Mouse (Mus musculus): Measurements from ENCODE around the gene Hoxd11. TPM values are rescaled to one million over a fixed set of nuclear protein-coding genes. Genes with fewer than 3 reads are reported as not detected.
A peak's percentile ranks its signal among the peaks of the same experiment; 100 is the strongest.

The Hoxd11 gene
- polyA plus RNA-seq, 1 experiment from 2014 or later, result not detected

GRCm38 (mm10) chr2:74703720-74704392 is 24.5 kb downstream of the Hoxd11 start:
- Histone ChIP-seq H3K27ac (replicated peaks) (no peak overlapping the region), H3K9me3 (no peaks in the 10 kb centered on the region), H3K4me1 (peaks cover 12% of the 10 kb centered on the region), H3K4me3 (no peak overlapping the region), H3K36me3 (replicated peaks) (no peaks in the 10 kb centered on the region), H3K27me3 (replicated peaks; ENCODE audit: low read depth, poor library complexity, severe bottlenecking) (peaks cover 100% of the 10 kb centered on the region)
- WGBS, result 1% methylated on average over 26 of the region's 26 CpGs
- peak; percentile 52 for DNase-seq (ENCODE audit: low spot score)

DNA sequence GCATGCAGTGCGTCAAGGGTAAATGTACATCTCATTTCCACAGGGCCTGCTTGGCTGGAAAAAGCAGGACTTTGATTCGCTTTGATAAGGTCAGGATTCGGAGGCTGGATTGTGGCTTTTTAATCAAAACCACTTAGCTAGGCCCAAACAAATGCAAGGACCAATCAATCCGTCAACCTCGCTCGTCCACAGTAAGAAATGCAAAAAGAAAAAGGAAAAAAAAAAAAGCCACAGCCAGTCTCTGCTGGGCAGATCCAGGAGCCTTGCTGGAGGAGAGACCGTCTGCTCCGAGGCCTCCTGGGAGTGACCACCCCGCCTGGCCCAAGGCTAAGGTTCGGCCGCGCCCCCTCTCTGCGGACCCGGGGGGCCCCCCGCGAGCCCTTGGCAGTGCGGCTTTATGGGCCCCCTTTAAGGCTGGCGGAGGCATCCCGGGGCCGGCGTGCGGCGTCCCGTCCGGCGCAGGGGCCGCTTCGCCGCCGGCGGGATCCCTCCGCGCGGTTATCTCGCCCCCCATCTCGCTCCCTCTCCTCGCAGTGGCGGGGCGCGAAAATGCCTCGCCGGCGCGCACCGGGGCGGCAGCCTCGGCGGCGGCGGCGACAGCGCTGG is 25.1 kb downstream of the Hoxd11 start, which contains the start of gene Hoxd8:
TSS of gene Hoxd8 (plus strand) at position 223 of the 606 bp plus-strand sequence.
- H3K27ac ChIP-seq (replicated peaks), result no peak within 1 kb of the TSS
- DNase-seq (ENCODE audit: low spot score), result peak; percentile 75
- H3K27me3 ChIP-seq (replicated peaks; ENCODE audit: low read depth, poor library complexity, severe bottlenecking), result peaks cover 100% of the 10 kb centered on the region
- H3K4me1 ChIP-seq, result peaks cover 12% of the 10 kb centered on the region
- no peaks in the 10 kb centered on the region for H3K9me3 ChIP-seq
- WGBS, result under 1% methylated on average over 49 of the region's 52 CpGs
- H3K4me3 ChIP-seq, result peak within 1 kb of the TSS; percentile 52
- H3K36me3 ChIP-seq (replicated peaks), result no peaks in the 10 kb centered on the region

DNA sequence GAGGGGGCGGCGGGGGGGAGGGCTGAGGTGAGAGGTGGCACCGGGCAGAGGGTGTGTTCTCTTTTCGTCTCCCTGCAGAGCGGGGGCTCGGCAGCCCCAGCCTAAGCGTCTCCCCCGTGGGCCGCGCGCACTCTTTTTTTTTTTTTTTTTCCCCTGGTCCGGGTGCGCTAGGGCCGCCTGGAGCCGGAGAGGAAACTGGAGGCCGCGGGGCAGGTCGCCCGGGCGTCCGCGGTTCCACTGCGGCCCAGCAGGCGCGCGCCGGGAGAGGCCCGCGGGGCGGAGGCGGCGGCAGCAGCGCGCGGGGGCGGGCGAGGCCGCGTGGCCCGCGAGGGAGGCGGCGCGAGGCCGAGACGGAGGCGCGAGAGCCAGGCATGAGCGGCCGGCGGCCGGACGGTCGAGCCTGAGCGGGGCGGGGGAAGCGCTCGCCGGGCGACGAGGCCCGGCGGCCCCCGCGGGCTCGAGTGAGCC is 25.7 kb downstream of the Hoxd11 start:
- no peak overlapping the region for H3K27ac ChIP-seq (replicated peaks)
- 3% methylated on average over 66 of the region's 66 CpGs for WGBS
- peak overlapping the region; percentile 52 for H3K4me3 ChIP-seq
- peaks cover 12% of the 10 kb centered on the region for H3K4me1 ChIP-seq
- no peaks in the 10 kb centered on the region for H3K36me3 ChIP-seq (replicated peaks)
- H3K27me3 ChIP-seq (replicated peaks; ENCODE audit: low read depth, poor library complexity, severe bottlenecking), result peaks cover 100% of the 10 kb centered on the region
- DNase-seq (ENCODE audit: low spot score), result no peak
- no peaks in the 10 kb centered on the region for H3K9me3 ChIP-seq

DNA sequence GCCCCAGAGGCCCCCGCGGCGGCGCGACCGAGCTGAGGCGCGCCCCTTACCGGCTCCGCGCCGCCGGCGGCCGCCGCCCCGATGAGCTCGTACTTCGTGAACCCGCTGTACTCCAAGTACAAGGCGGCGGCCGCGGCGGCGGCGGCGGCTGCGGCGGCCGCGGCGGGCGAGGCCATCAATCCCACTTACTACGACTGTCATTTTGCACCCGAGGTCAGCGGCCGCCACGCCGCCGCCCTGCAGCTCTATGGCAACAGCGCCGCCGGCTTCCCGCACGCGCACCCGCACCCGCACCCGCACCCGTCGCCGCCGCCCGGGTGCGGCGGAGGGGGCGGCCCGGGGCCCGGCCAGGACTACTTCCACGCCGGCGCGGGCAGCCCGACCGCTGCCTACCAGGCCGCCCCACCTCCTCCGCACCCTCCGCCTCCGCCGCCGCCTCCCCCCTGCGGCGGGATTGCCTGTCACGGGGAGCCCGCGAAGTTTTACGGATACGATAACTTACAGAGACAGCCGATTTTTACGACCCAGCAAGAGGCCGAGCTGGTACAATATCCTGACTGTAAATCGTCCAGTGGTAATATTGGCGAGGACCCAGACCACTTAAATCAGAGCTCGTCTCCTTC is 26.2 kb downstream of the Hoxd11 start:
- DNase-seq (ENCODE audit: low spot score), result peak; percentile 69
- Histone ChIP-seq H3K27me3 (replicated peaks; ENCODE audit: low read depth, poor library complexity, severe bottlenecking) (peaks cover 100% of the 10 kb centered on the region), H3K27ac (replicated peaks) (no peak overlapping the region), H3K9me3 (no peaks in the 10 kb centered on the region), H3K4me1 (peaks cover 12% of the 10 kb centered on the region), H3K36me3 (replicated peaks) (no peaks in the 10 kb centered on the region), H3K4me3 (peak overlapping the region; percentile 52)
- WGBS, result under 1% methylated on average over 85 of the region's 85 CpGs

GRCm38 (mm10) chr2:74706393-74706960 is 27.1 kb downstream of the Hoxd11 start:
- H3K4me3 ChIP-seq, result no peak overlapping the region
- H3K9me3 ChIP-seq, result no peaks in the 10 kb centered on the region
- 3% methylated on average over 13 of the region's 13 CpGs for WGBS
- DNase-seq (ENCODE audit: low spot score), result peak; percentile 33
- H3K27me3 ChIP-seq (replicated peaks; ENCODE audit: low read depth, poor library complexity, severe bottlenecking), result peaks cover 100% of the 10 kb centered on the region
- peaks cover 12% of the 10 kb centered on the region for H3K4me1 ChIP-seq
- no peaks in the 10 kb centered on the region for H3K36me3 ChIP-seq (replicated peaks)
- H3K27ac ChIP-seq (replicated peaks), result no peak overlapping the region

- WGBS, result 5% methylated on average over 7 of the region's 7 CpGs
- Histone ChIP-seq H3K27ac (replicated peaks) (no peak overlapping the region), H3K36me3 (replicated peaks) (no peaks in the 10 kb centered on the region), H3K4me3 (no peak overlapping the region), H3K4me1 (peaks cover 19% of the 10 kb centered on the region), H3K27me3 (replicated peaks; ENCODE audit: low read depth, poor library complexity, severe bottlenecking) (peaks cover 100% of the 10 kb centered on the region), H3K9me3 (no peaks in the 10 kb centered on the region)
- DNase-seq (ENCODE audit: low spot score), result peak; percentile 22
Observed at GRCm38 (mm10) chr2:74707599-74707998, 28.2 kb downstream of the Hoxd11 start.

GRCm38 (mm10) chr2:74708676-74709075 is 29.3 kb downstream of the Hoxd11 start:
- 5% methylated on average over 4 of the region's 4 CpGs for WGBS
- Histone ChIP-seq H3K36me3 (replicated peaks) (no peaks in the 10 kb centered on the region), H3K4me3 (no peak overlapping the region), H3K27me3 (replicated peaks; ENCODE audit: low read depth, poor library complexity, severe bottlenecking) (peaks cover 100% of the 10 kb centered on the region), H3K27ac (replicated peaks) (no peak overlapping the region), H3K4me1 (peaks cover 19% of the 10 kb centered on the region), H3K9me3 (no peaks in the 10 kb centered on the region)
- peak; percentile 18 for DNase-seq (ENCODE audit: low spot score)

DNA sequence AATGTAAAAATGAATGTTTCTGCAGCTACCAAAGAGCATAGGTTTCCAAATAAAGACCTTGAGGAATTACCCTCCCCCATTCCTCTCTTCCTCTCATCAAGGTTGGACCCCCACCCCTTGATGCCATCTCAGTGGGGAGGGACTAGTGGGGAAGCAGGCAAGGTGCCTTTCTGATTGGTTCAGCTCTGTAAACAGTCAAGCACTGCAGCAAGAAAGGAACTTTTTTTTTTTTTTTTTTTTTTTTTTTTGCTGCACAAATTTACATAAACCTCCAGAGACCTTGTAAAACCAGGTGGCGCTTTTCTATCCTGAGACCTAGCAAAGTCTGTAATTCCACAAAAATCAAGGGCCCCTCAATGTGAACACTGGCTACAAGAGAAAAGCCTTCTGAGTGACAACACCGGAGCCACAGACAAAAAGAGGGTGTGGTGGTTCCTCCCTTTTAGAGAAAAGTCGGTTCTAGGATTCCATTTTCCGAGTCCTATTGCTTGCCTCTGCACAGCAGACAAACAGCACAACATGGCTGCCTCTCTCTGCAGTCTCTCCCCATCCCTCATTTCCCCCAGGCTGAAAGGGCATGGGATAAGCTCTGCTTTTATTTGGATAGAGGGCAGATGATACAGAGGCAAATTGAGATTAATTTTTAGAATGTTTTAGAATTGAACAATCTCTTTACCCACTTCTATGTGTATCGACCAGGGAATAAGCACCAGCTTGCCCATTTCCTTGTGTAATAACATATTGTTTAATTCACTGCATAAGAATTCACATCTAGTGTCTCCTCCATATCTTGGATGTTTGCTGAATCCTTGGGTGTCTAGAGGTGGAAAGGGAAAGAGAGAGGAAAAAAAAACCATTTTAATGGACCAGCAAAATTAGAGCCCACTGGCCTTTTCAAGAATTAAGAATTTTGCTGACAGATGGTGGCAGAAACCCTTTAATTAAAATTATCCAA is 30.4 kb downstream of the Hoxd11 start:
- peak; percentile 25 for DNase-seq (ENCODE audit: low spot score)
- peaks cover 15% of the 10 kb centered on the region for H3K4me1 ChIP-seq

DNA sequence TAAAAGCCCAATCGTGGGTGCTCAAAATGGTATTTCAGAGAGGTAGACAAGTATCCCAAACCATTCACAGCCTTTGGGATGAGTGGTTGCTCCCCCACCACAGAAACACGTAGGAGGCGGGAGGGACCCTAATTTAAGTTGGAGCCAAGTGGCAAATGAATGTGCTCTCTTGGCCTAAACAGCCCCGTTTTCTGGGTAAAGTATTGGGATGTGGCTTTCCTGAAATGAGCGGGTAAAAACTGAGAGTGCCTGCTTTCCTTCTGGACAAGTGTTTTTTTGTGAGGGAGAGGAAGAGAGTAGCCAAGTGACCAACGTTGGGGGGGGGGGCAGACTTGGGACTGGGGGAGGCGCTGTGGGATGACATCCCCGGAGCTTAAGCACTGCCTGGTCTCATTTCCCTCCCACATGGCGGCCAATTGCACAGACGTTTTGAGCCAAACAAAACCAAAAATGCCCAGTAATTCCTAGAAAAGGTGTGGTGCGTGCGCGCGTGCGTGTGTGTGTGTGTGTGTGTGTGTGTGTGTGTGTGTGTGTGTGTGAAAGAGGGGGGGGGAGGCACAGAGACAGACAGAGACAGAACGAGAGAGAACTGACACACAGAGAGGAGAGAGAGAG is 31.7 kb downstream of the Hoxd11 start:
- H3K27me3 ChIP-seq (replicated peaks; ENCODE audit: low read depth, poor library complexity, severe bottlenecking), result peaks cover 100% of the 10 kb centered on the region

More for the DNA sequence above, 30.4 kb downstream of the Hoxd11 start:
- H3K9me3 ChIP-seq, result no peaks in the 10 kb centered on the region
- H3K36me3 ChIP-seq (replicated peaks), result no peaks in the 10 kb centered on the region
- H3K4me3 ChIP-seq, result no peak overlapping the region
- no peak overlapping the region for H3K27ac ChIP-seq (replicated peaks)
- peaks cover 100% of the 10 kb centered on the region for H3K27me3 ChIP-seq (replicated peaks; ENCODE audit: low read depth, poor library complexity, severe bottlenecking)
- WGBS, result 4% methylated on average over 5 of the region's 5 CpGs

DNA sequence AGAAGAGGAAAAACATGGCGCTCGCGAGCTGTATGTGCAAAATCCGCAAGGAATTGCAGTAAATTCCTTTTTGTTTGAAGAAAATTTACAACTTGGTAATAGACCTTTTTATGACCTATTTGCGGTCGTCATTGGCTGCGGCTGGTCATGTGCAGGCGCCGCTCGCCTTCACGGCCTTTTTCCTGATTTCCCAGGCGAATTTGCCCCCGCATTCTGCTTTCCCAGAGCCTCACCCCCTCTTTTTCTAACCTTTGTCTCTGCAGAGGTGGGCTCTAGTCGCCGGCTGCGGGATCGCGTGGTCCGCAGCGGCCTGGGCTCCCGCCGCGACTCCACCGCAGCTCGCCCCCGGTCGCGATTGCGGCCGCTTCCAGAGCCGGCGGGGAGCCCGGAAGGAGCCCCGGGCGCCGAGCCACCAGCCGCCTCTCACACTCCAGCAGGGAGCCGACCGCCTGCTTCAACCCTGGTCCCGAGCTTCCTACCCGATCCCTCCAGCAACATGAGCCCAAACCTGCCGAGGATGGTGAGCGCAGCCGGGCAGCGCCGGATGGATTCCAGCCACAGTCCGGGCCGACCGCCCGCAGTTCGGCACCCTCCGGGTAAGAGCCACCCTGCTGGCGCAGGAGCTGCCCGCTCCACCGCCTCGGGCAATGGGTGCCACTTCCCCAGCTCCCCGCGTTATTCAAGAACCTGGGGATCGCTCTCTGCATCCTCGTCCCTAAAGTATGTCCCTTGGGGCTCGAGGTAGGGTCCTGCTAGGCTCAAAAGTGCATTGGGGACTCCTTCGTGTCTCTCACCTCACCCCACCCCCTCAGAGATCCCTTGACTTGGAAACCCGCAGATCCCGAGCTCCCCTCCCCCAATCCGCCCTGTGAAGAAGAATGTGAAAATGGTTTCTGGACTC is 32.6 kb downstream of the Hoxd11 start, which contains the start of the genes Hoxd3 and Hoxd4:
TSS of gene Hoxd3 (plus strand) at position 207 of the 901 bp plus-strand sequence.
TSS of gene Hoxd4 (plus strand) at position 209 of the 901 bp plus-strand sequence.
- DNase-seq (ENCODE audit: low spot score), result peak; percentile 71
- peaks cover 13% of the 10 kb centered on the region for H3K4me1 ChIP-seq
- whole genome bisulfite sequencing, result under 1% methylated on average over 65 of the region's 65 CpGs
- no peaks in the 10 kb centered on the region for H3K36me3 ChIP-seq (replicated peaks)
- peak within 1 kb of the TSS; percentile 43 for H3K4me3 ChIP-seq
- no peak within 1 kb of the TSS for H3K27ac ChIP-seq (replicated peaks)
- no peaks in the 10 kb centered on the region for H3K9me3 ChIP-seq
- H3K27me3 ChIP-seq (replicated peaks; ENCODE audit: low read depth, poor library complexity, severe bottlenecking), result peaks cover 100% of the 10 kb centered on the region

More for the DNA sequence above, 31.7 kb downstream of the Hoxd11 start:
- DNase-seq (ENCODE audit: low spot score), result peak; percentile 38
- H3K27ac ChIP-seq (replicated peaks), result no peak overlapping the region
- WGBS, result 1% methylated on average over 16 of the region's 16 CpGs
- H3K4me1 ChIP-seq, result peaks cover 10% of the 10 kb centered on the region
- H3K36me3 ChIP-seq (replicated peaks), result no peaks in the 10 kb centered on the region
- no peak overlapping the region for H3K4me3 ChIP-seq
- no peaks in the 10 kb centered on the region for H3K9me3 ChIP-seq

Measured in embryonic facial prominence, embryonic 10.5 days (tissue).